Mouse (Mus musculus): ENCODE data around the gene Ugt1a10. TPM values are rescaled to one million over a fixed set of nuclear protein-coding genes. Genes with fewer than 3 reads are reported as not detected.
"Not testable (repeated sequence)": the region's sequence is repeated elsewhere in the genome, so short reads cannot be mapped to it uniquely, and the experiment has no call there.

The Ugt1a10 gene
- total RNA-seq, 2 experiments from 2014 or later = not detected

- TF ChIP-seq CTCF (IDR thresholded peaks at IDR 0.05) = no peak
- Histone ChIP-seq H3K27ac (no peak overlapping the region), H3K4me3 (no peak overlapping the region)
- DNase-seq (ENCODE audit: extremely low spot score in 1 of 2, low spot score in 2 of 2) = no peak
- intact Hi-C loops (cut with DNase I) = no loop called here
Measured at GRCm38 (mm10) chr1:88104667-88105430, 49.7 kb downstream of the Ugt1a10 start.

GRCm38 (mm10) chr1:88105656-88106055, 50.5 kb downstream of the Ugt1a10 start:
- Histone ChIP-seq H3K4me3 (no peak overlapping the region), H3K27ac (no peak overlapping the region)
- intact Hi-C loops (cut with DNase I) = no loop called here
- no peak for TF ChIP-seq CTCF (IDR thresholded peaks at IDR 0.05)
- DNase-seq (ENCODE audit: extremely low spot score in 1 of 2, low spot score in 2 of 2) = no peak

DNA sequence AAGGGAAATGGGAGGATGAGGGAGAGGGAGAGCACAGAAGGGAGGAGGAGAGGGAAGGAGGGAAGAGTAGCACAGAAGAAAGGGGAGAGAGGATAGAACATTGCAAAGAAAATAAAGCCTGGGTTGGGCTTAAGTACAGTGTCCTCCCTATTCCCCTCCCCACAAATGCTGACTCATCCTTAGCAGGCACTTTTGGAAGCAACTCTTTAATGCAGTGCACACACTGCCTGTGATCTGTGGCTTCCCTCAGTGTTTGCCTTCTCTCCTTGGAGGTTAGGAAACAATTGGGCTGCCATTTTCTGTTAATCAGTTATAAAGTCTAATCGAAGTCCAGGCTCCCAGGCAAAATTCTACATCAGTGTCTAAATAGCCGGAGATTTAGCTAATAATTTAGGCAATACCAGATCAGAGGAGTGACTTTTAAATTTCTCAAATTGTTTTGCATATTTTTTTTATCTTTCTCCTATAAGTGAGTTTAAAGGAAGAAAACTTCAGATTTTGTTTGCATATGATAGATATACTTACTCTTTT, 53.9 kb downstream of the Ugt1a10 start:
- H3K27ac ChIP-seq; intact Hi-C loops (cut with DNase I); H3K4me3 ChIP-seq; DNase-seq (ENCODE audit: extremely low spot score in 1 of 2, low spot score in 2 of 2): not testable (repeated sequence)

GRCm38 (mm10) chr1:88109604-88110003, 54.4 kb downstream of the Ugt1a10 start:
- not testable (repeated sequence) for DNase-seq (ENCODE audit: extremely low spot score in 1 of 2, low spot score in 2 of 2); H3K27ac ChIP-seq; H3K4me3 ChIP-seq
- intact Hi-C loops (cut with DNase I) = loop anchor here (10.0 kb wide), 1 partner anchor 95 kb away; no protein-coding TSS in a partner anchor

DNA sequence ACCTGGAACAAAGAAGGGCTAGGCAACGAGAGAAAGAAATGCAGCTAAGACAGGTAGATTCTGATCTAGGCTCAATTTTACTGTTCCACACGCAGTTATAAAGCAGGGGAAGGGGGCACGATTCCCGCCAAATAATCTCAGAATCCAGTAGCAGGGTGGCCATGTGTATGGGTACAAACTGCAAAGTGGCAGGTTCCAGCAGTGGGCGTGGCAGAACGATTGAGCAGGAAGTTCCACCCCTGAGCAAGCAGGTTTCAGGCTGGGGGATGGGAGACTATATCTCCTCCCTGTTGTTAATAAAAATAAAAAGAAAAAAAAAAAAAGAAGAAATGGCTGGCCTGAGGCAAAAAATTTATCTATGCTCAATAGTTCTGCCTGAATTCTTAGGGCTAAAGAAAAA, 57.6 kb downstream of the Ugt1a10 start:
- intact Hi-C loops (cut with DNase I) = loop anchor here (10.0 kb wide), 1 partner anchor 98 kb away; no protein-coding TSS in a partner anchor
- H3K27ac ChIP-seq; DNase-seq (ENCODE audit: extremely low spot score in 1 of 2, low spot score in 2 of 2); H3K4me3 ChIP-seq: not testable (repeated sequence)

- intact Hi-C loops (cut with DNase I); DNase-seq (ENCODE audit: extremely low spot score in 1 of 2, low spot score in 2 of 2); H3K27ac ChIP-seq; H3K4me3 ChIP-seq: not testable (repeated sequence)
- TF ChIP-seq CTCF (IDR thresholded peaks at IDR 0.05) = peak; percentile 19
Measured at GRCm38 (mm10) chr1:88120550-88120949, 65.4 kb downstream of the Ugt1a10 start.

DNA sequence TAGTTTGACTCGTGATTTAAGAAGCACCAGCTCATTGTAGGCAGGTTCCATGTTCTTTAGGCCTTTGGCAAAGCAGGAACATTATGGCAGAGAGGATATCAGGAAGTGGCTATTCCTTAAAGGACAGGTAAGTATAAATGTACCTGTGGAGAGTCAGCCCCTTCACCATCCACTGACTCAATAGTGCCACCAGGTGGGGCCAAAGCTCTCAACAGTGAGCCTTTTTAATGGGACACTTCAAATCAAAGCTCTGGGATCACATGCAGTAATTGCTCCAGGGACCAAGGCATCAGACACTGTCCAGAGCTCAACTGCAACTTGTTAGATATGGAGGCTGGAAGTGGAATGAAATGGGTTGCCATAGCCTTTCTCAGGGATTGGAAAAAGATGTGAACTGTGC, 66.3 kb downstream of the Ugt1a10 start:
- H3K4me3 ChIP-seq; intact Hi-C loops (cut with DNase I); DNase-seq (ENCODE audit: extremely low spot score in 1 of 2, low spot score in 2 of 2); H3K27ac ChIP-seq: not testable (repeated sequence)
- TF ChIP-seq CTCF (IDR thresholded peaks at IDR 0.05) = peak; percentile 20

GRCm38 (mm10) chr1:88125827-88126360, 70.7 kb downstream of the Ugt1a10 start:
- H3K27ac ChIP-seq; intact Hi-C loops (cut with DNase I); H3K4me3 ChIP-seq; DNase-seq (ENCODE audit: extremely low spot score in 1 of 2, low spot score in 2 of 2): not testable (repeated sequence)
- peak; percentile 11 for TF ChIP-seq CTCF (IDR thresholded peaks at IDR 0.05)

GRCm38 (mm10) chr1:88129091-88129490, 73.9 kb downstream of the Ugt1a10 start:
- DNase-seq (ENCODE audit: extremely low spot score in 1 of 2, low spot score in 2 of 2); H3K27ac ChIP-seq; intact Hi-C loops (cut with DNase I); H3K4me3 ChIP-seq: not testable (repeated sequence)

DNA sequence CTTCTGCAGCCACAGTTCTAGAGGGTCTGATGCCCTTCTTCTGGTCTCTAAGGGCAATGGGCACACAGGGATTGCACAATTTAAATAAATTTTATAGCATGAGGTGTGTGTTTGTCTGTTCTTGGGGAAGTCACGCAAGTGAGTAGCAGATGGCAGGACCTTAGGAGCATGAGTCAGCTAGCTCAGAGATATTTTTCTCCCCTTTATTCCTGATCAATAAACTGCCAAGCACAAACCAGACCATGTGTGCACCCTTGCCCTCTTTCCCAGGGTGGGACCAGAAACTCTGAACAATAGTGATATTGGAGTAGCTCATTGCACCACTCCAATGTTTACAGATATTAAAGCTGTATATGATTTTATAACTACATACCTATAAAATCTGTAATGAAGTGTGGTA, 75.0 kb downstream of the Ugt1a10 start:
- intact Hi-C loops (cut with DNase I); H3K27ac ChIP-seq; H3K4me3 ChIP-seq; DNase-seq (ENCODE audit: extremely low spot score in 1 of 2, low spot score in 2 of 2): not testable (repeated sequence)

- TF ChIP-seq CTCF (IDR thresholded peaks at IDR 0.05) = no peak
- DNase-seq (ENCODE audit: extremely low spot score in 1 of 2, low spot score in 2 of 2) = no peak
- no peak overlapping the region for H3K4me3 ChIP-seq
- H3K27ac ChIP-seq = no peak overlapping the region
- intact Hi-C loops (cut with DNase I) = no loop called here
Measured at GRCm38 (mm10) chr1:88133908-88134456, 78.8 kb downstream of the Ugt1a10 start.

DNA sequence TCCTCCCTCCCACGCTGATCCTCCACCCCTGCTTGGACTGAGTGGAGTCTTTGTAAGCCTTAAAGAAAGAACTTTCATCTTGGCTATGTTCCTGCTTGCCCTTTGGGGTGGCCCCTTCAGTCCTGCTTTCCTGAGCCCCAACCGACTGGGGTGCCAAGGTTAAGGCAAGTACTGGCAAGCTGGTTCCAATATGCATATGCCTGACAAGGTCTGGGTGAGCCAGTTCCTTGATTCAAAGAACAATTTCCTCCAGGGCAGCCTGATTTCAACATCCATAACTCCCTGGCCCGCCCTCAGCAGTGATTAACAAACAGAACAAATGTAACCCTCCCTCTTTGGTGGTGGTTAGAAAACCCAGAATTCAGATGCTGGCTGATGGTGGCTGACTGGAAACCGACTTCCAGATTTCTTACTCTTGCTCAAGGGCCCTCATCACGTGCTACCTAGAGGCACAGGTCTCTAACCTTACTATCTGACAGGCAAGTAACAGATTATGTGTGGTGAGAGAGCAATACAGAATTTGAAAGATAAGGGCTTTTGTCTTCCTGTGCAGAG, 79.3 kb downstream of the Ugt1a10 start, which contains the start of gene Ugt1a6a:
Gene Ugt1a6a (plus strand): TSS at position 353 of the 555 bp plus-strand sequence.
- intact Hi-C loops (cut with DNase I); H3K27ac ChIP-seq; H3K4me3 ChIP-seq; DNase-seq (ENCODE audit: extremely low spot score in 1 of 2, low spot score in 2 of 2): not testable (repeated sequence)

- intact Hi-C loops (cut with DNase I) = not testable (repeated sequence)
Measured at GRCm38 (mm10) chr1:88135229-88135904, 80.2 kb downstream of the Ugt1a10 start.

More at GRCm38 (mm10) chr1:88135229-88135904, 80.2 kb downstream of the Ugt1a10 start:
- not testable (repeated sequence) for H3K4me3 ChIP-seq; DNase-seq (ENCODE audit: extremely low spot score in 1 of 2, low spot score in 2 of 2); H3K27ac ChIP-seq

Data from left cerebral cortex, adult 2 months (tissue).